Mouse (Mus musculus) hindbrain, embryonic 15.5 days (tissue): ENCODE data around the gene Naaladl2. TPM values are rescaled to one million over a fixed set of nuclear protein-coding genes. Genes with fewer than 3 reads are reported as not detected.

Experiments used
- ATAC-seq: fragments of 200-750 bp; cut with Nextera tagmentation; 2 replicates; pipeline ENCODE4 v1.8.0; 2017; ENCODE audit warnings: low read depth, moderate number of reproducible peaks, moderate TSS enrichment; ENCODE audit not compliant: low FRiP score
- H3K27ac ChIP-seq: fragments of 300-500 bp; sonication (generic); replicated peaks from 2 replicates; pipeline ENCODE4 v1.5.1; 2015; ENCODE audit warnings: mild to moderate bottlenecking, inconsistent platforms
- H3K27me3 ChIP-seq: fragments of 300-500 bp; sonication (generic); 2 replicates; pipeline ENCODE4 v1.6.1; 2015; ENCODE audit warnings: control low read depth, inconsistent platforms
- H3K36me3 ChIP-seq: fragments of 300-500 bp; sonication (generic); 2 replicates; pipeline ENCODE4 v1.6.1; 2015; ENCODE audit warnings: control low read depth, inconsistent platforms
- H3K4me1 ChIP-seq: fragments of 300-500 bp; sonication (generic); replicated peaks from 2 replicates; pipeline ENCODE4 v1.6.1; 2015; ENCODE audit warnings: control low read depth, inconsistent platforms
- H3K4me2 ChIP-seq: fragments of 300-500 bp; sonication (generic); 2 replicates; pipeline ENCODE4 v1.6.1; 2015; ENCODE audit warnings: moderate library complexity, mild to moderate bottlenecking, inconsistent platforms
- H3K4me3 ChIP-seq: fragments of 300-500 bp; sonication (generic); 2 replicates; pipeline ENCODE4 v1.5.1; 2015; ENCODE audit warnings: mild to moderate bottlenecking, inconsistent platforms
- H3K9ac ChIP-seq: fragments of 300-500 bp; sonication (generic); 2 replicates; pipeline ENCODE4 v1.6.1; 2015; ENCODE audit warnings: inconsistent platforms
- H3K9me3 ChIP-seq: fragments of 300-500 bp; sonication (generic); 2 replicates; pipeline ENCODE4 v1.6.1; 2016; ENCODE audit warnings: control low read depth, inconsistent platforms
- WGBS: fragments of 180-500 bp; shearing (Covaris S2); methylation state at CpG from one replicate; pipeline ENCODE4 v1.1.7; 2015; 5-methylcytosine and 5-hydroxymethylcytosine counted together
- polyA plus RNA-seq: library from polyadenylated mRNA; unstranded; fragments of >200 nt; fragmentation: Nextera tagmentation; extraction: Ambion mirVana; gene quantifications from 2 replicates; pipeline ENCODE4 v1.2.1, GENCODE M21; 2015

Naaladl2 gene
- polyA plus RNA-seq, 1 experiment from 2014 or later, result 0.79 TPM

DNA sequence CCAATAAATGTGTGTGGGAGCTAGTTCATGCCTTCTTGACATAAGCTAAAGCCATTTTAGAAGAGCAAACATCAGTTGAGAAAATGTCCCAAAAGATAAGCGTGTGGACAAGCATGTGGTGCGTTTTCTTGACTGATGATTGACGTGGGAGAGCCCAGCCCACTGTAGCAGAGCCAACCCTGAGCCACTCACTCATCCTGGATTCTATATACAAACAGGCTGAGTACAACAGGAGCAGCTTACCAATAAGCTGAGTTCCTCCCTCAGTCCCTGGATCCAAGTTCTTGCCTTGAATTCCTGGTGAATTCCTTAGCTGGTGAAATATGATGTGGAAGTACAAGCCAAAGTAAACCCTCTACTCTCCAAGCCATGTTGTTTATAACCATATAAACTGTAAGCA lies 395.0 kb downstream of the Naaladl2 start:
- ATAC-seq, result no peak
- WGBS, result 89% methylated on average over 3 of the region's 3 CpGs
- Histone ChIP-seq H3K9ac (no peak overlapping the region), H3K9me3 (no peaks in the 10 kb centered on the region), H3K4me2 (no peak overlapping the region), H3K27me3 (no peaks in the 10 kb centered on the region), H3K36me3 (no peaks in the 10 kb centered on the region), H3K4me1 (no peaks in the 10 kb centered on the region), H3K27ac (no peak overlapping the region), H3K4me3 (no peak overlapping the region)

DNA sequence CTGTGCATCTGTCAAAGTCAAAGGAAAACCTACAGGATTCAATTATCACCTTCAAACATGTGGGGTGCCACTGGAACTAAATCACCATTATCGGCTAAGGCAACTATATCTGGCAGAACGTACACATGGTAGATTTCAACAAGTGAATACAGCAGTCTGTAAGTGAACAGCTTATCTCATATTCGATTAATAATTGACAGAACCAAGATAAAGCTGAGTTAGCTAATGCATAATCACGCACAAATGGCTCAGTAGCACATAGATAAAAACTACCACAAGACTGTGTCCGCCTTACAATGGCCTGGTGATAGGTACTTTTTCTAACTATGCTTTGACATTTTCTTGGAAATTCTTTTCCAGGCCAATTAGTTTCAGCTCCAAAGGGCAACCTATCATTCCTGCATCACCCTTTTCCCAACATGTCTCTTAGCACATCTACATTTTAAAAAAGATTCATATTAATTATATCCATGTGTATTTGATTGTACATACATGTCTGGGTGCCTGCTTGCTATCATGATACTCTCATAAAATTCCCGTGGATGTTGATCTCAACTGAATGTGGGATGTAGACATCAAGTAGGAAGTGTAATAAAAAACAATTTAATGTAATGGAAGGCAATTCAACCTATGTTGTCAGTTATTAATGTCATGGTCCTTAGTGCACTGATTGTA lies 396.7 kb downstream of the Naaladl2 start:
- no peaks in the 10 kb centered on the region for H3K4me1 ChIP-seq
- 92% methylated on average over 6 of the region's 6 CpGs for WGBS
- H3K36me3 ChIP-seq, result no peaks in the 10 kb centered on the region
- no peak overlapping the region for H3K9ac ChIP-seq
- no peak for ATAC-seq
- no peak overlapping the region for H3K4me2 ChIP-seq
- H3K9me3 ChIP-seq, result no peaks in the 10 kb centered on the region
- no peak overlapping the region for H3K4me3 ChIP-seq
- no peaks in the 10 kb centered on the region for H3K27me3 ChIP-seq
- H3K27ac ChIP-seq, result no peak overlapping the region

- Histone ChIP-seq H3K9ac (no peak overlapping the region), H3K27ac (no peak overlapping the region), H3K27me3 (no peaks in the 10 kb centered on the region), H3K9me3 (no peaks in the 10 kb centered on the region), H3K36me3 (no peaks in the 10 kb centered on the region), H3K4me1 (no peaks in the 10 kb centered on the region), H3K4me2 (no peak overlapping the region), H3K4me3 (no peak overlapping the region)
- ATAC-seq, result no peak
- 78% methylated on average over 3 of the region's 3 CpGs for WGBS
Observed at GRCm38 (mm10) chr3:24743946-24744345, 400.1 kb downstream of the Naaladl2 start.

DNA sequence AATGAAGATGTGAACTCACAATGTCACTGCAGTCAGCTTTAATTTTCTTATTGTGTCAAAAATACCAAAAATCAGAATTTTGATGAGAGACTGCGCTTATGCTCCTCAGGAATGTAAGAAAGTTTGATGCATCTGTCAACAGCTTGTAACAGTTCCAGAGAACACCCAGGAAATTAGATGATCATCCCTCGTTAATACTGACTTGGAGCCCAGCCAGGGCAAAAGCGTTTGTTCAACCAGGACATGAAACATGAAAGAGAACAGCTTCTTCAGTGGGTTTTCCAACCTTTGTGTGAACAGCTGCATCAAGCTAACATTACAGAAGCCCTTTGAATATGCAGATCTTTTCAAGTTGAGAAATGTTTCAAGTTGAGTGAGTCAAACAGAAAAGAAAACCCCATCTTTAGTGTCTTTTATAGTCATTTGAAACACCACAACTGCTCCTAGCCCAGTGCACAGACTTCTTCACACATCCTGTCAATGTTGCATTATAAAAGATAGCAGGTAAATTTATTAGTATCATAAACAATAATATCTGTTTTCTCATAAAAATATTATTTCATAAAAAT lies 424.8 kb downstream of the Naaladl2 start:
- H3K9me3 ChIP-seq, result no peaks in the 10 kb centered on the region
- H3K36me3 ChIP-seq, result no peaks in the 10 kb centered on the region
- WGBS, result 48% methylated on average over 3 of the region's 3 CpGs
- no peak overlapping the region for H3K4me2 ChIP-seq
- H3K4me1 ChIP-seq, result no peaks in the 10 kb centered on the region
- H3K4me3 ChIP-seq, result no peak overlapping the region
- no peak for ATAC-seq
- no peak overlapping the region for H3K9ac ChIP-seq
- no peak overlapping the region for H3K27ac ChIP-seq
- H3K27me3 ChIP-seq, result no peaks in the 10 kb centered on the region

GRCm38 (mm10) chr3:24714770-24715169 lies 429.3 kb downstream of the Naaladl2 start:
- ATAC-seq, result no peak

GRCm38 (mm10) chr3:24705778-24706423 lies 438.2 kb downstream of the Naaladl2 start:
- Histone ChIP-seq H3K9ac (no peak overlapping the region), H3K27ac (no peak overlapping the region), H3K27me3 (no peaks in the 10 kb centered on the region), H3K36me3 (no peaks in the 10 kb centered on the region), H3K4me3 (no peak overlapping the region), H3K4me2 (no peak overlapping the region), H3K4me1 (no peaks in the 10 kb centered on the region), H3K9me3 (no peaks in the 10 kb centered on the region)
- no peak for ATAC-seq
- 61% methylated on average over 4 of the region's 4 CpGs for WGBS

More at GRCm38 (mm10) chr3:24714770-24715169, 429.3 kb downstream of the Naaladl2 start:
- no peak overlapping the region for H3K27ac ChIP-seq
- H3K27me3 ChIP-seq, result no peaks in the 10 kb centered on the region
- H3K9ac ChIP-seq, result no peak overlapping the region
- H3K4me1 ChIP-seq, result no peaks in the 10 kb centered on the region
- no peak overlapping the region for H3K4me2 ChIP-seq
- H3K4me3 ChIP-seq, result no peak overlapping the region
- no peaks in the 10 kb centered on the region for H3K36me3 ChIP-seq
- WGBS, result 67% methylated on average over 3 of the region's 3 CpGs
- no peaks in the 10 kb centered on the region for H3K9me3 ChIP-seq

- no peak overlapping the region for H3K27ac ChIP-seq
- no peaks in the 10 kb centered on the region for H3K36me3 ChIP-seq
- H3K4me2 ChIP-seq, result no peak overlapping the region
- H3K4me1 ChIP-seq, result no peaks in the 10 kb centered on the region
- no peak for ATAC-seq
- WGBS, result 94% methylated on average over 2 of the region's 2 CpGs
- no peaks in the 10 kb centered on the region for H3K9me3 ChIP-seq
- H3K27me3 ChIP-seq, result no peaks in the 10 kb centered on the region
- no peak overlapping the region for H3K4me3 ChIP-seq
- H3K9ac ChIP-seq, result no peak overlapping the region
Observed at GRCm38 (mm10) chr3:24690162-24690915, 453.7 kb downstream of the Naaladl2 start.

DNA sequence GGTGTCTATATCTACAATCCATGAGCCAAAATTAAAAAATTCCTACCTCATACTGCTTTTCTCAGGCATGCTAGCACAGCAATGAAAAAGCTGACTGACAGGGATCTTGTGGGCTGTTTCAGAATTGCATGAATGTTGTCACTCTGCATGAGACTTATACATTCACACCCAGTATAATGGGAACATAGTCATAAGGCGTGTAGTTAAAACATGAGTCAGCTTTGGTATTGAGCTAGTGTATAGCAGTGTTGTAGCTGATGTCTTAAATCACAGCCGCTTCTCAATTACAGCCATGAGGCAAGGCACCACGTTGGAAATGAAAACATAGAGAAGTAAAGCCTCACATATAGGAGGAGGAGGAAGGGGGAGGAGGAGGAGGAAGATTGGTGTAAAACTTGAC lies 473.6 kb downstream of the Naaladl2 start:
- Histone ChIP-seq H3K4me3 (no peak overlapping the region), H3K27me3 (no peaks in the 10 kb centered on the region), H3K4me1 (no peaks in the 10 kb centered on the region), H3K36me3 (no peaks in the 10 kb centered on the region), H3K27ac (no peak overlapping the region), H3K4me2 (no peak overlapping the region), H3K9ac (no peak overlapping the region), H3K9me3 (no peaks in the 10 kb centered on the region)
- no peak for ATAC-seq
- WGBS, result 75% methylated on average over 3 of the region's 3 CpGs

- Histone ChIP-seq H3K36me3 (no peaks in the 10 kb centered on the region), H3K27me3 (no peaks in the 10 kb centered on the region), H3K27ac (no peak overlapping the region), H3K4me3 (no peak overlapping the region), H3K4me2 (no peak overlapping the region), H3K4me1 (no peaks in the 10 kb centered on the region), H3K9ac (no peak overlapping the region), H3K9me3 (no peaks in the 10 kb centered on the region)
- no peak for ATAC-seq
- WGBS, result 89% methylated on average over 3 of the region's 3 CpGs
Observed at GRCm38 (mm10) chr3:24668052-24668916, 475.8 kb downstream of the Naaladl2 start.

DNA sequence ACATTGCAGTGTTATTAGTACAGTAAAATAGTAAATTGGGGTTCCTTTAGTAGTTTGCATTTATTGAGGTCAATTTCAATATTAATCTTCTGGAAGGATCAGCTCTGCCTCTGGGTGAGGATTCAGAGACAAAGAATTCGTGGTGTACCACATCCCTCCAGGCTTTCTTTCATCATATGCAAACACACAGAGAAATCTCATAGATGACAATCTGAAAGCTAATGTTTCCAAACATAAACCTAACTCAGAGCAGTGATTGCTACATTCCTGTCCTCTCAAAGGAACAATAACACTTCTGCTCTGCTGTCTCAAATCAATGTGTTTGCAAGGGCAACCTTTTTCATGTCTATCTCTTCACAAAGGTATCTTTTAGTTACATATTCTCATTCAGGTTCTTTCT lies 478.7 kb downstream of the Naaladl2 start:
- Histone ChIP-seq H3K27me3 (no peaks in the 10 kb centered on the region), H3K4me1 (no peaks in the 10 kb centered on the region), H3K36me3 (no peaks in the 10 kb centered on the region), H3K4me3 (no peak overlapping the region), H3K4me2 (no peak overlapping the region), H3K9me3 (no peaks in the 10 kb centered on the region), H3K9ac (no peak overlapping the region), H3K27ac (no peak overlapping the region)
- no peak for ATAC-seq
- WGBS, result 67% methylated on average over 1 of the region's 1 CpGs

GRCm38 (mm10) chr3:24663749-24664148 lies 480.3 kb downstream of the Naaladl2 start:
- Histone ChIP-seq H3K4me3 (no peak overlapping the region), H3K27ac (no peak overlapping the region), H3K27me3 (no peaks in the 10 kb centered on the region), H3K4me1 (no peaks in the 10 kb centered on the region), H3K9me3 (no peaks in the 10 kb centered on the region), H3K4me2 (no peak overlapping the region), H3K36me3 (no peaks in the 10 kb centered on the region), H3K9ac (no peak overlapping the region)
- ATAC-seq, result no peak
